Mouse (Mus musculus): ENCODE measurements around the gene Nipal1.

Nipal1 gene

DNA sequence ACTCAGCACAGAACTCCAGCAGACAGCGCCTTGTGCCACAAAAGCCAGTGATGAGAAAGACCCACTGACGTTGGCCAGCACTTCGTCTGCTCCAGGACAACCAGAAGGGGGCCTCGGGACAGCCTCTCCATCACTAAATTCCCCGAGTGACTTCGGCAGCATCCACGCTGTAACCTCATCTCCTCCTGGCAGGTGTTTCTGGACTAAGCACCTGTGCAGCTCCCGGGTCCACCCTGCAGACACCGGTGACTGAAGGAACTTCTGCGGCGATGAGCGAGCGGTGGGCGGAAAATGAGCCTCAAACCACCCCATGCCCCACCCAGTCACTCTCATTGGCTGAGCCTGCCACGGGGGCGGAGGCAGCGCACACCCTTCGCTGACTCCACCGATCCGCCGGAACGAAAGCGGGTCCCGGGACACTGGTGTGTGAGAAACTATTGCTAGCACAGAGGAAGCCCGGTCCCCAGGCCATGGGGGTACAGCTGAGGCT lies at the start of gene Nipal1:
TSS of gene Nipal1 (plus strand) at position 378 of the 490 bp plus-strand sequence.
- peak; percentile 72 for DNase-seq (ENCODE audit: extremely low read depth, insufficient read length, low spot score)

DNA sequence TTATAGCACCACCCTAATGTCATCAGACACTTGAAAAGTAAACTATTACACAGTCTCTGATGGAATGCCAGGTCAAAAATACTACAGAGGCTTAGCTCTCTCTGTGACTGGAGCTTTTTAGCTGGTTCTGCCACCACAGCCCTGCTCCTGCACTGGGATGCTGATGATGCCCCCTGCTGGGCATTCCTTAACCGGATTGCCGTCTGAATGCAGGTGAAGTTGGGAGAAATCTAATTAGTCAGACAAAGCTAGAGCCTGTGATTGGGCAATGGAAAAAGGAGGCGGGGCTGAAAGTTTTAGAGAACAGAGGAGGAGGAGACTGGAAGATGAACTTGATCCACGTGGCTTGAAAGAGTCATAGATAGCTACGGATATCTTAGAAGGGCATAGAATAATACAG lies 46.6 kb upstream of the Nipal1 start:
- DNase-seq (ENCODE audit: extremely low read depth, insufficient read length, low spot score): peak; percentile 14

DNA sequence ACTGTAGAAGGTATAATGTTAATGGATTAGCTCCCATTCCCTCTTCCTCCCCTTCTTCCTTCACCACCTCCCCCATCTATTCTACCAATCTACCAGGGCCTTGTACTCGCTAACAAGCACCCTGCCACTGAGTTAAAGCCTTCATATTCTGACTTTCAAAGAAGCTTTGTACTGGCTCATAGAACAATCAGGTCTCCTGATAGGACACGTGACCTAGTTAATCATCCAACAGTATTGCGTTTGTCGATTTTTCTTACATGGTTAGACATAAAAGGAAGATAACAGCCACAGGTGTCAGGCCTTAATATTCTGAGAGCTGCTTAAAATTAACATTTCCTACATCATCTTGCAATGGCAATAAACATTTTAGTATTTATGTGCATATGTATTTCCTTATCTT lies 44.5 kb upstream of the Nipal1 start:
- DNase-seq (ENCODE audit: extremely low read depth, insufficient read length, low spot score): no peak

DNA sequence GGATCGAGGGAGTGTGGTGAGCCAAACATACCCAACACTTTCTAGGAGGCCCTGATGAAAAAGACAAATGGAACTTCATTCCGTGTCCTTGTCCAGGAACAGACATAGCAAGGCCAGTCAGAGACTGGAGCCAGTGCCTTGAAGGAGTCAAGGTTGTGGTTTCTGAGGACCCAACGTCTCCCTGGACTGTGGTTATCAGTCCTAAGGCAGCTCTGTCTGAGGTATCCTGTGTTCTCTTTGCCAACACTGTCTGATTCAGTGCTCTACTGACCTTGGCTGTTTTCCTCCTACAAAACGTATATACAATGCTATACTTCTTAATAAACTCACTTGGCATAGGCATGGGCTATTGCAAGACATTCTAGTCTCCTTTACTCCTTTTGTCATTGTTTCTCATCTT lies 30.2 kb upstream of the Nipal1 start:
- no peak for DNase-seq (ENCODE audit: extremely low read depth, insufficient read length, low spot score)

DNA sequence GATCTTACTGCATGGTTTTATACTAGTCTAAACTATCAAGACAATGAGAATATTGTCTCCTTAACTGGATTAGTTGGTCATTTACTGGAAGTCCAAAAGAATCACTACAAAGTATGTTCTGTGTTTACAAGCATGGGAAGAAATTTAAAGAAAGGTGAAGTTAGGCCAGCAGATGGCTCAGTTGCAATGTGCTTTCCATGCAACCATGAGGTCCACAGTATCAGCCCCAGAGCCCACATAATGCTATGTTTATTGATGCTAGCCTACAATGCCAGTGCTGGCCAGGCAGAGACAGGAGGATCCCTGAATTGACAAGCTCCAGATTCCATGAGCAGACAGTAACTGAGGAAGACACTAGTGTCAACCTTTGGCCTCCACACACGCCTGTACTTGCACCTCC lies 26.6 kb upstream of the Nipal1 start:
- DNase-seq (ENCODE audit: extremely low read depth, insufficient read length, low spot score): no peak

DNA sequence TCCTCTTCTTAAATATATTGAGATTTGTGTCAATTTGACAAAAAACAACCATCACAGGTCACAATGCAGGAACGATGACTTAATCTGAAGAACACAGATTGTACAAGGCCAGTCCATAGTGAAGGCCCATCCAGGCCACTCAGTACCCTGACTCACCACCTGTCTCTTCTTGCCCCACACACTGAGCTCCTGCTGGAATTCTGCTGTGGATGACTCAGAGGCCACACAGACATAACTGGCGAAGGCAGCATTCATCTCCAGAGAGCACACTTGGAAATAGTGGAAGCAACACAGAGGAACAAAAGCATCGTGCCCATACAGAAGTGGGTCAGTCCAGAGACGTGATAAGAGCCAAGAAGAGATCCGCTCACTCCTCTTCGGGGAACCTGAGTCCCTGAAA lies 17.6 kb upstream of the Nipal1 start:
- peak; percentile 33 for DNase-seq (ENCODE audit: extremely low read depth, insufficient read length, low spot score)

DNA sequence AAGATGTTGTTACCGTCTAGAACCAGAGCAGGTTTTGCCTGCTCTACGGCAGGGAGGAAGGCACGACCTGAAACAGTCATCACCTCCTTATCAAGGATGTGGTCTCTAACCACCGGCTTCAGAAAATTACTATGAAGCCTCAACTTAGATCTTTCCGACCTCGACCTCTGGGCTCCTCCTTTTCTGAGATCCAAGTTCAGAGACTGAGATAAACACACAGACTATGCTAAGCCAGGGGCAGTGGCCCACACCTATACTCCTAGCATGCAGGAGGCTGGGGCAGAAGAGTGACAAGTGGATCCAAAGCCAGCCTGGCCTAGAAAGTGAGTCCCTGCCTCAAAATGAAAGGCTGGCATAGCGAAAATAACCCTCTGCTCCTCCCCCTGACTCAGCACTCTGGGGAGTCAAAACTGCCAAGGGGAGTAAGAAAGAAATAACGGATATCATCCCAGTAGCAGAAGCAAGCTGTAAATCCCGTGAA lies 12.8 kb upstream of the Nipal1 start:
- no peak for DNase-seq (ENCODE audit: extremely low read depth, insufficient read length, low spot score)

DNA sequence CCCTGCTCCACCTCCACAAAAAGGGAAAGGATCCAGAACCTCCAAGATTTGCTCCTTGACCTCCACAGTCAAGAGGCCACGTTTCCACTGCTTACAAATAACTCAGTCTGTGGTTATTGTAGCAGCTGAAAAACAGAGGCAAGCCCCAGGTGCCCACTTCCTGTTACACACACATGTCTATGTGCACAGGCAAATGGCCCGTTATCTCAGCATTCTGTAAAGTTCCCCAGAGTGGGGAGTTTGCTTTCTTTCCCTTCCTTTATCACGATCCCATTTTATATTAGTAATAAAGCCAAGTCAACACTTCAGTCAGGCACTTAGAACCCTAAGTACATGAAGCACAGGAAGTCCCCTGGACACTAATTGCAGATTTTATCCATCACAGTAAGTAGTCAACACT lies 11.5 kb upstream of the Nipal1 start:
- no peak for DNase-seq (ENCODE audit: extremely low read depth, insufficient read length, low spot score)

DNA sequence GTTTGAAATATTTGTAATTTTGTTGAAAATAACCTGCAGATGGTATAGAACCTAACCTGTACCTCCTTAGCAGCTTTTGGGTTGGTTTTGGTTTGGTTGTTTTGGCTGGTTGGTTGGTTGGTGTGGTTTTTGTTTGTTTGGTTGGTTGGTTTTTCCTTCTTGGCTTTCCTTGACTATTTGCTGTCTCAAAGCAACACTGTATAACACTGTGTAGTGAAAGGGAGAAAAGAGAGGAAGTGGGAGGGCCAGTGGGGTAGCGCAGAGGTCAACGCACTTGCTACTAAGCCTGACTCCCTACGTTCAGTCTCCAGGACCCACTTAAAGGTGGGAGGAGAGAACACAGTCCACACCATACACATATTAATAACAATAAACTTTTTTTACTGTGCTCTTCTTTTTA lies 11.0 kb upstream of the Nipal1 start:
- no peak for DNase-seq (ENCODE audit: extremely low read depth, insufficient read length, low spot score)

DNA sequence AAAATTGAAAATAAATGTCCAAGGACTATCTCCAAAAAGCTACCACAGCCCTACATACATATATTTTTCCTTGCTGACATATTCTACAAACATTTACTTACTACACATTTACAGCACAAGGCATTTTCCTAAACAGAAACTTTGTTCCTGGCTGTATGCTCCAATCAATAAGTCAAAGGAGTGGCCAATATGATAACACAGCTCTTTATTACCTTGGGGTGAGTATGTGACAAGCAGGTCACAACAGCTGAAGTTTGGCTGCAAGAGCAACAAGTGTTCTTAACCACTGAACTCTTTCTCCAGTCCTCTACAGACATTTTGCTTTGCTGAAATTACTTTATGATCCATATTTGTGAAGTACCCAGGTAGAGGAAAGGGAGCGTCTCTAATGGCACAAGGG lies 7.5 kb upstream of the Nipal1 start:
- no peak for DNase-seq (ENCODE audit: extremely low read depth, insufficient read length, low spot score)

DNA sequence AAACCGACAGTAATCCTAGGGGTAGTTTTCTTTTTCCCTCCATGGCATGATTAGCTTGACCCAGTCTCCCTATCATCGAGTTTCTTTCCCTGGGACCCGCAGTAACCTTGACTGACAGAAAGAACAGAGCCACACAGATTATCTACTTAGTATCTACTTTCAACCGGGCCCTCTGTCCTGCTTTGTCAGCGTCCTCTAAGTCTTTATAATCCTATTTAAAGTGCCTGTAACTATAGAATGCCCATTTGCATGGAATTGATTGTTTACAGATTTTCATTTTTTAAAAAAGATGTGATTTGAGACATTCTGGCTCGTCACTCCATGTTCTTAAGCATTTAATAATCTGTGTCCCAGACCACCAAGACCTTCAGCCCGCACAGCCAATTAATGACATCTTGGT lies 3.9 kb upstream of the Nipal1 start:
- no peak for DNase-seq (ENCODE audit: extremely low read depth, insufficient read length, low spot score)

DNA sequence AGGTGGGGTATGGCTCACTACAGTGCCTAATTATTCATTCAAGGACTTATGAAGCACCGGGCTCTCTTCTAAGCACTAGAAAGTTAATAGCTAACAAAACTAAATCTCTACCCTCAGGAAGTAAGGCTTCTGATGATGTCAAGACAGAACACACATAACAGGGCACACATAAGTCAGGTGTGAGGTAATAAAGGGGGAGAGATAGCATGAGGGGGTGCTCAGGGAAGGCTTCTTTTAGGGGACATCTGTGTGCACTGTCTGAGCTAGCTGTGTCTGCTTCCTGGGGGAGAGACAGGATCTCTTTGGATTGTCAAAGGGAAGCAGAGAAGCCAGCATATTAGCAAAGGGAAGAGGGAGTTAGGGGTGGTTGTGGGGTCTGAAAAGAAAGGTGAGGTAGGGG lies 3.4 kb upstream of the Nipal1 start, which contains the start of gene Cnga1:
TSS of gene Cnga1 (minus strand) at position 101 of the 400 bp plus-strand sequence.
- DNase-seq (ENCODE audit: extremely low read depth, insufficient read length, low spot score): no peak

DNA sequence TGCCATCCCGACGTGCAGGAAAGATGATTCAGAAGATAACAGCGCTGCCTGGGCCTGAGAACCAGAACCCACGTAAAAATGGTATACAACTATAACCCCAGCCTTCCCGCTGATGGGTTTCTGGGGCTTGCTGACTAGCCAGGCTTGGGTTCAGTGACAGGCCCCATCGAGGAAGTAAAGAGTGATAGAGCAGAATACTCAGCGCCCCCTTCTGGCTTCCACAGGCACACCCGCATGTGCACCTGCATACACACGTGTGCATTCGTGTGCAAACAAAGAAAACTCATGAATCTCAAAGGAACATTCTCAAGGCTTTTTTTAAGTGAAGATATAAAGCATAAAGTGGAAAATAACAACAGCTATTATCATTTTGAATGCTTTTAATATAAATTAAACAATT lies 1.5 kb upstream of the Nipal1 start:
- DNase-seq (ENCODE audit: extremely low read depth, insufficient read length, low spot score): no peak

DNA sequence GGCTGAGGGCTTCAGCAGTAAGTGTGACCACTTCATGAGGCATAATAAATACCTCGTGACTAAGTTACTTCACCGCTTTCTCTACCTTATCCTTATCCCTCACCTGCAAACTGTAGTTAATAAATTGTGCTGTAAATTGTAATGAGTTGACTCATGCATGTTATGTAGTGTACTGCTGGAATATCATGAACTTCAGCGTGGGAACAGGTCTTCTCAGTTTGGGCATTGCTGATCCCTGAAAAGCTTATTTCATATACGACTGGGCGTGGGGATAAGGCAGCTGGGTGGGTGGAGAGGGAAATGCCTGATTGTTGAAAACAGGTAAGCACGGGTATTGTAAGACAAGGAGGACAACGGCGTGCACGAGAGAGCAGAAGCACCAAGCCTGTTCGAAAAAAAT lies 599 bp upstream of the Nipal1 start:
- no peak for DNase-seq (ENCODE audit: extremely low read depth, insufficient read length, low spot score)

DNA sequence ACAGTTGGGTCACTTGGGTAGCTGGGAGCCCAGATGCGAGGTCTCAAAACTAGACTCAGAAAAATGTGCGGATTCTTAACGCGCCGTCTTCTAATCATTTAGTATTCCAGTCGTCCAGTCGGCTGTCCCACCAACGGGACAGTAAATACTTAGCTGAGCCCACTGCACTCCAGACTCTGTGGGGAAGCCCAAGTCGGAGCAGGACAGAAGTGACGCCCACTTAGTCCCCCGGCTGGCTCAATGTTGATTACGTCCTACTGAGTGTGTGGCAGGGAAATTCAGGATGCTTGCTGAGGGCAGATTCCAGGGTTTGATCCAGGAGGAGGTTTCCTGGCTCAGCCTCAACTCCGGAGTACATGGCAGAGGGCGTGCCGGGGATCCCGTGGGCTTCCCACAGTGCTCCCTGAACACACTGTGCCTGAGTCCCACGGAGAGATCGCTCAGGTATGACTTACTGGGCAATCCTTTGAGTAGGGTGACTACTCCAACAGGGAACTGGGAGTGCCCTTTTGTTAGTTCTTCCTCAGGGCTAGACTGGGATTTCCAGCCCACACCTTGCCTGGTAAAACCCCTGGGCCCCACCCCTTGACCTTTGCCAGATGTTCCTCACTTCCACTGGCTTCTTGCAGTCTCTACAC lies 482 bp downstream of the Nipal1 start:
- peak; percentile 37 for DNase-seq (ENCODE audit: extremely low read depth, insufficient read length, low spot score)

DNA sequence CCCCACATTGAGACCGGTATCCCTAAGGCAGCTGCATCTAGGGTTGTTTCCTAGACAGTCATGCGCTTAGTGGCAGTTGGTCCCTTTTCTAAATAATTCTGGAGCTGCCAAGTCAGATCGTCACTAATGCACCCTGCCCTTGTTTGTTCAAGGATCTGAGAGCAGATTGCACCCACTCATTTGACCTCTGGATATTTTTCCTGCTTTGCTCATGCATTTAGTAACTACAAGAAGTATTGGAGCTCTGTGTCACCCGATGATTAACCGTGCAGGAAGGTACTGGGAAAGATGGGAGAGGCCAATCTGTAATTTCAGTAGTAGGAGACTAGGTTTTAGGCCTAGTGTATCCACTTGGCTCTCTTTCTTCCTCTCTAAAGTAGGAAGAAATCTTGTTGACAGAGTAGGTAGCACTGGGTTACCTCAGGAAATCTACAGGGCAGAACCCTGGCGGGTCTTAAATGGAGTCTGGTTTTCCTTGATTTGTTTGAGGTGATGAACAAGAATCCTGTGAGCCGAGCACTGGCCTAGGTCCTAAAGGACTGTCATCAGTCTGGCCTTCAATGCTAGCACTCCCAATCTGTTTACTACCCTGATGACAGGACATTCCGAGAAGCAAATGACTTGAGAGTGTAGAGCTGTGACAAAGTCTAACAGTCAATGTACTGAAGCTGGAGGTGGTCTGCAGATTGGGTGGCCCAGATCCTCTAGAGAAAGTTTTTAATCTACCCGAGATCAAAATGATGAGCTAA lies 1.6 kb downstream of the Nipal1 start:
- DNase-seq (ENCODE audit: extremely low read depth, insufficient read length, low spot score): peak; percentile 19

DNA sequence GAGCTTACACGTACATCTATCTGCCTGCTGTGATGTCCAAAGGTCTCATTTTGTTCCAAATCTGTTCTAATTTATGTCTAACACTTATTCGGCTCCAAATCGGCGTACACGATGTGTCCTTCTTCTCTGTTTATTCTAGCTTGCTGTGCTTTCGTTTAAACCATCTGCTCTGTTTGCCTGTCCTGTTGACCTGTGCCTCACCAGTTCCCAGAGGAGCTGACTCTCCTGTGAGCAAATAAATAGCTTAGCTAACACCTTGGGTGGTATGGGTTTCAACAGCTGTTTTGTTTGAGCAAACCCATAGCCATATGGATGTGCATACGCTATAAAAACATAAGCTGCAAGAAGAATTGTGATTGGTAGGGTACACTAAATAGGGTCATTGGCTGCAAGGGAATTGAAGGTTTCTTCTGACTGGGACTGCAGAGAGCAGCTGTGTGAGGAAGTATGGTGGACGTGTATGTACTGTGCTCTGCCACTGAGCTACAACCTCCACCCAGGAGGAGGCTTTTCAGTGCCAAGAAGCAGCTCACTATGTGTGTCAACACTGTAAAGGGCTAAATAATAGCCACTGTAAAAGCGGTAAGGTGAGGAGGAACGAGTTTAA lies 5.6 kb downstream of the Nipal1 start:
- no peak for DNase-seq (ENCODE audit: extremely low read depth, insufficient read length, low spot score)

DNA sequence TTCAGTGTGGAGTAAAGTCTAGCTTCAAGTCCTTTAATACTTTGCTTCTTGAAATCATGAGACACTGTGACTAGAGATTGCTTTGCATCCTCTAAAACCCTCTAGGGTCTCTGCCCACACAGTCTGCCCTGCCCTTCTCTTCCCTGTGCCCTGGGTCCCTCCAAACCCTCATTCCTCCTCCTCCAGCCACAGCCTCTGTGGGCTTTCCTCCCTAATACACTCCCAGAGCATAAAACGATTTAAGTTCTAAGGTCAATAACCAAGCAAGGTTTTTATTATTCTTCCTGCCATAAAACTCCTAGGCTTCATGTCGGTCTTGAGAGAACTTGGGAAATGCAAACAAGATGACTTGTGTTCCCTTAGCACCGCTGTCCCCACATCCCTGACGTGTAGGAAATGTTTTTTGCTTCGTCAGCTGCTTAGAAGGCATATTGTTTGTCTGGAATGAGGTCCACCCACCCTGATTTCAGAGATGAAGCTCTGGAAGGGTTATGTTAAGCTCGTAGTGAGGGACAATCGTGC lies 8.7 kb downstream of the Nipal1 start:
- DNase-seq (ENCODE audit: extremely low read depth, insufficient read length, low spot score): no peak

DNA sequence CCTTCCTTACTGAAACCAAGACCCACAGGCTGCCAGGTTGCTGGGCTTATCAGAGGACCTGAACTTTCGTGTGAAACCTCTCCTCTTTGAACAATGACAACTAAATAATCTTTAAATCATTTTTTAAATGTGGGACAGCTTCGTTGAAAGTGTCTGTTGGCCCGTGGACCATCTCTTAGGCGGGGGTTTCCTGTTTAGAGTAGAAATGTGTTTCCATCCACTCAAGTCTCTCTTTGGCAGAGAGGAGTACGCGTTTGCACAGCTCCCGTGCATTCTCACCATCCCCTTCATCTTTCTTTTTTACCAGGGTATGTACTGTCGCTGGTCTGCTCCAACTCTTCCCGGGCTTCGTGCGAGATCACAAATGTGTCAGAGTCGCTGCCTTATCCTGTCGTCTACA lies 10.8 kb downstream of the Nipal1 start:
- DNase-seq (ENCODE audit: extremely low read depth, insufficient read length, low spot score): no peak

DNA sequence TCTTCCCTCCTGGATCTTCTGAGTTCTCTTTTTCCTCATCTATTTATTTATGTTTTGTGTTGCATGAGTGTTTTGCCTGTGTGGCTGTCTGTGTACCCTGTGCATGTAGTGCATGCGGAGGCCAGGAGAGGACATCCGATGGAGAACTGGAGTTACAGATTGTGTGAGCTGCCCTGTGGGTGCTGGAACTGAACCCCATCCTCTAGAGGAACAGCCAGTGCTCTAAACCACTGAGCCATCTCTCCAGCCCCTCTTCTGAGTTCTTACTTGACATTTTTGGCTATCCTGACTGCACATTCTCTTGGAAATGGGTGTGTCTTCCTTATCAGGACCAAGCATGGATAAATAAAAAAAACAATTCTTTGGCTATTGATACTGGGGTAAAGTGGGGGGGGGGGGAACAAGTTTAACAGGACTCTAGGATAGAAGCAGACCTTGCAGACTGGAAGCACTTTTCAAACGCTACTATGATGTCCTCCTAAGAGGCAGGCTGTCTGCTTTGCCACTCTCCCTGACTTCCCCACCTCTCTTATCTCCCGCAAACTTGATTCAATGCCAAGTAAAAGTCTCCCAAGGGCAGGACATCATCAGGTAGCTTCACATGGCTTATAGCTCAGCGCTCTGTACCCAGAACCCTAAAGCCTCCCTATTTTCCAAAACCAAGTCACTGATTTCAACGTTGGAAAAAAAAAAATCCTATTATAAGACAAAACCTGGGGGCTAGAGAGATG lies 13.6 kb downstream of the Nipal1 start:
- no peak for DNase-seq (ENCODE audit: extremely low read depth, insufficient read length, low spot score)

DNA sequence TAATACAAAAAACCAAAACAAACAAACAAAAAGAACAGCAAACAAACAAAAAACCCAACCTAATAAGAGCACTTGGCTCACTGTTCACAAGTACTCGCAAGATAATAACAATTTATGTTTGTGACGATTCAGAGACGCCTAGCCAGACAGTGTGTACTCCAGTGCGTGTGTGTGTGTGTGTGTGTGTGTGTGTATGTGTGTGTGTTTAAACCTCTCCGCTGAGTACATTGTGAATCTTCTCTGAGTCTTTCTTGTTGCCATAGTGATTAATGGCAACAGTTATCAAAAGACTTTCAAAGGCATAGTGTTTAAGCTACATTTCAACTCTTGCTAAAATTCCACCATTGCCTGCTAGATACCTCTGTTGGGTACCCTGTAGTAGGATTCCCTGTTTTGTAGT lies 16.5 kb downstream of the Nipal1 start:
- DNase-seq (ENCODE audit: extremely low read depth, insufficient read length, low spot score): no peak
